Mouse (Mus musculus) intestine, embryonic 14.5 days (tissue): ENCODE measurements at regions not wholly inside any gene's neighbourhood (a gene's known extent, or its start where the extent isn't known, plus 50 kb on each side); places are given as distances from the start of the nearest gene placed in this dataset.

Experiments
- ATAC-seq: fragments of 200-750 bp; cut with Nextera tagmentation; replicated peaks from 2 replicates; pipeline ENCODE4 v1.8.0; 2017; ENCODE audit warnings: low read depth, moderate number of reproducible peaks, moderate TSS enrichment, moderate library complexity; ENCODE audit not compliant: low FRiP score, low TSS enrichment
- DNase-seq: peaks from one replicate; pipeline ENCODE4 v3.0.0-alpha.2; 2018; ENCODE audit warnings: low spot score
- H3K27ac ChIP-seq: fragments of 300-500 bp; sonication (generic); 2 replicates; pipeline ENCODE4 v1.5.1; 2014; ENCODE audit warnings: low read depth, mild to moderate bottlenecking, control low read depth
- H3K27me3 ChIP-seq: fragments of 300-500 bp; sonication (generic); replicated peaks from 2 replicates; pipeline ENCODE4 v1.6.1; 2014; ENCODE audit warnings: low read length, control low read depth; ENCODE audit not compliant: control insufficient read depth, insufficient read depth
- H3K36me3 ChIP-seq: fragments of 300-500 bp; sonication (generic); 2 replicates; pipeline ENCODE4 v1.6.1; 2014; ENCODE audit warnings: low read length, control low read depth; ENCODE audit not compliant: control insufficient read depth, insufficient read depth
- H3K4me1 ChIP-seq: fragments of 300-500 bp; sonication (generic); replicated peaks from 2 replicates; pipeline ENCODE4 v1.6.1; 2014; ENCODE audit warnings: low read length, control low read depth, mixed read lengths; ENCODE audit not compliant: control insufficient read depth, insufficient read depth
- H3K4me2 ChIP-seq: fragments of 300-500 bp; sonication (generic); 2 replicates; pipeline ENCODE4 v1.6.1; 2014; ENCODE audit warnings: low read length
- H3K4me3 ChIP-seq: fragments of 300-500 bp; sonication (generic); 2 replicates; pipeline ENCODE4 v1.5.1; 2014; ENCODE audit warnings: low read depth, low read length, control low read depth, mixed read lengths
- H3K9ac ChIP-seq: fragments of 300-500 bp; sonication (generic); 2 replicates; pipeline ENCODE4 v1.6.1; 2014; ENCODE audit warnings: mild to moderate bottlenecking, low read length
- H3K9me3 ChIP-seq: fragments of 300-500 bp; sonication (generic); 2 replicates; pipeline ENCODE4 v1.6.1; 2016; ENCODE audit warnings: low read length, control low read depth; ENCODE audit not compliant: control insufficient read depth
- WGBS: fragments of 180-500 bp; shearing (Covaris S2); extraction: QIAGEN DNeasy Blood & Tissue Kit; methylation state at CpG from one replicate; pipeline ENCODE4 v1.1.7; 2014; 5-methylcytosine and 5-hydroxymethylcytosine counted together

DNA sequence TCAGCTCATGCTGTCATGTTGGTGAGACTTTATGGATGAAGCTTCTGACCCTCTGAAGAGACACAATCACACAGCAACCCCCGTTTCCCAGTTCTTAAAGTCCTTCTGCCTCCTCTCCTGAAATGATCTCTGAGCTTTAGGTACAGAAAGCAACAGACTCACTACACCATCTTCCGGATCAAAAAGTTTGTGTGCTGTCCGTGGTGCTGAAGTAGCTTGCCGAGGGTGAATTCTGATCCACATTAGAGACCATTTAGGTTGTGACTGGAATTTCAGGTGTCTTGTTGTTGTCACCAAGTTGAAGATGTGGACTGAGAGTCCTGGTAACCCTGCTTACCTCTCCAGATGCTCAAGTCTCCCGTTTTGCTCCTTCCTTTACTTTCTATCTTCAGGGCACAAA lies 375.2 kb downstream of the Shisa9 start:
- H3K27me3 ChIP-seq: no peaks in the 10 kb centered on the region
- H3K36me3 ChIP-seq: no peaks in the 10 kb centered on the region
- ATAC-seq: no peak
- H3K9ac ChIP-seq: no peak overlapping the region
- H3K4me1 ChIP-seq: no peaks in the 10 kb centered on the region
- no peak overlapping the region for H3K4me2 ChIP-seq
- no peak overlapping the region for H3K27ac ChIP-seq
- no peak overlapping the region for H3K4me3 ChIP-seq
- DNase-seq: peak; percentile 77
- 28% methylated on average over 5 of the region's 5 CpGs for WGBS
- no peaks in the 10 kb centered on the region for H3K9me3 ChIP-seq

DNA sequence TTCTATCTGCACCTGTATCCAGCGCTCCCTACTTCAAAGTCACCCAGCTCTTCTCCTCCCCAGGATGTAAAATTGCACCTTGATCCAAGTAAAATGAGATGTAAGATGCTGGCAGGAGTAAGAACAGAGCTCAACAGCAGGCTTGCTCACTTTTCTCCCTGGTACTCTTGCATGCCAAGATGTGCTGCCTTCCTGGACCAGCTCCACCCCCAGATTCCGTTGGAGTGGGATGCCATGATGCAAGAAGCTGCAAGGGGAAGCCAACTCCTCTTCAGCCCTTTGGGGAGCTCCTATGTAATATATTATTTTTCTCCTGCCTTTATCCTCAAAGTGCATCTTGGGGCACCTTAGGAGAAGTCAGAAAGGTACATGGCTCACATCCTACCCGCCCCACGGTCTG lies 405.6 kb downstream of the Shisa9 start:
- WGBS: 91% methylated on average over 4 of the region's 4 CpGs
- H3K4me3 ChIP-seq: no peak overlapping the region
- no peak overlapping the region for H3K9ac ChIP-seq
- DNase-seq: no peak
- H3K36me3 ChIP-seq: no peaks in the 10 kb centered on the region
- no peak overlapping the region for H3K27ac ChIP-seq
- no peak overlapping the region for H3K4me2 ChIP-seq
- H3K27me3 ChIP-seq: no peaks in the 10 kb centered on the region
- H3K4me1 ChIP-seq: no peaks in the 10 kb centered on the region
- no peaks in the 10 kb centered on the region for H3K9me3 ChIP-seq
- ATAC-seq: no peak

DNA sequence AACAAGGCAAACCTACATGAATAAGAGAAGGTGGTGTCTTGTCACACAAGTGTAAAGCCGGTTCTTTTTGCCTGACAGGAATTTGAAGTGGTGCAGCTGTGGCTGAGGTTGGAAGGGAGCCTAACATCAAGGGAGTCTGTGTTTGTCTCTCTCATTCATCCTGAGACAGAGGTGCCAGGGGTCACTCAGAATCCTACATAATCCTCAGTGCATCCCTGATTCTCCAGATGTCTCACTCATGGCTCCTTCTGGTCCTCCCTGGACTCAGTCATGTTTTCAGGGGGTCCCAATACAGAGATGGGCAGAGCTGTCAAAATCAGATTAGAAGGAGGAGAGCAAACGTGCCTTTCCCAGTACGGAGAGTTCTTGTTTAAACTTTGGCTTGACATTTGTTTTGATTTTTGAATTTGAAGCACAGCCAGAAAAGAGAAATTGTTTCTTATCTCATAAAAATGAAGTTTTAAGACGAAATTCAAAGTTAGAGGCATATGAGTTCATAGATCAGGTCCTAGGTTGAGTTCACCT lies 451.8 kb downstream of the Shisa9 start:
- DNase-seq (peak; percentile 55), ATAC-seq (no peak)
- no peaks in the 10 kb centered on the region for H3K27me3 ChIP-seq
- H3K9ac ChIP-seq: no peak overlapping the region
- H3K9me3 ChIP-seq: no peaks in the 10 kb centered on the region
- no peak overlapping the region for H3K4me3 ChIP-seq
- 24% methylated on average over 4 of the region's 4 CpGs for WGBS
- H3K4me1 ChIP-seq: no peaks in the 10 kb centered on the region
- H3K36me3 ChIP-seq: no peaks in the 10 kb centered on the region
- H3K27ac ChIP-seq: no peak overlapping the region
- no peak overlapping the region for H3K4me2 ChIP-seq

DNA sequence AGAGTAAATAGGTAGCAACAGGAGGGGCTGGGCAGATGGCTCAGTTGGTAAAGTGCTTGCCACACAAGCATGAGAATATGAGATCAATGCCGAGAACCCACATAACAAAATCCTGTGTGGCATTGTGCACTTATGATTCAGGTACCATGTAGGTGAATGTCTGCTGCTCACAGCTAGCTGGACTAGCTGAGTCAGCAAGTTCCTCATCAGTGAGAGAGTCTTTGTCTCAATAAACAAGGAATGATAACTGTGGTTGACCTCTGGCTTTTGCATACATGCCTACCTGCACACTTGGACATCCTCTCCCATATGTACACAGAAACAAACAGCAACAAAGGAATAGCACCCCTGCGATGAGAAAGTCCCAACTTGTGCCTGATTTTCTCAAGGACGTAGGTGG lies 454.7 kb downstream of the Shisa9 start:
- H3K4me2 ChIP-seq: no peak overlapping the region
- H3K27me3 ChIP-seq: no peaks in the 10 kb centered on the region
- no peak overlapping the region for H3K4me3 ChIP-seq
- ATAC-seq (no peak), DNase-seq (no peak)
- no peak overlapping the region for H3K27ac ChIP-seq
- no peaks in the 10 kb centered on the region for H3K4me1 ChIP-seq
- WGBS: 86% methylated on average over 3 of the region's 3 CpGs
- no peaks in the 10 kb centered on the region for H3K36me3 ChIP-seq
- no peaks in the 10 kb centered on the region for H3K9me3 ChIP-seq
- no peak overlapping the region for H3K9ac ChIP-seq

DNA sequence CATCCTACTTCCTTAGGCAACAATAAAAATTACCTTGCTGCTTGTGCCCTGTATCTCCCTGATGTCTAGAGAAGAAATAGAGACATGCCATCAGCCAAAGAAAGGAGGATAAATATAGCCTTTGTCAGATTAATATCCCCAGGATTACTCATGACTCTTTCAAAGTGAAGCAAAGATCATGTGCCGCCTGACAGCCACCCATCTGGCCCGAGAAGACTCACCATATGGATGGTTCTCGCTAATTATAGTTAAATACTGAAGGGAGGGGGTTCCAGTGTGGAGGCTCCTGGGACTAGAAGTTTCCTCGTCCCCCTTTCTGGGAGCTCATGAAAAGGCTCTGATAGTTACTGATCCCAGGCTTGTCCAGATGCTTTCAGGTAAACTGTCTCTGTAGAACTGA lies 470.9 kb downstream of the Shisa9 start:
- DNase-seq (no peak), ATAC-seq (no peak)
- Histone ChIP-seq H3K9me3 (no peaks in the 10 kb centered on the region), H3K4me2 (no peak overlapping the region), H3K27me3 (no peaks in the 10 kb centered on the region), H3K4me1 (no peaks in the 10 kb centered on the region), H3K9ac (no peak overlapping the region), H3K27ac (no peak overlapping the region), H3K36me3 (no peaks in the 10 kb centered on the region), H3K4me3 (no peak overlapping the region)
- WGBS: 79% methylated on average over 4 of the region's 4 CpGs
